Mouse (Mus musculus) limb, embryonic 11.5 days (tissue): ENCODE results near the gene Dnm1. TPM values are rescaled to one million over a fixed set of nuclear protein-coding genes. Genes with fewer than 3 reads are reported as not detected.

Experiments used
- ATAC-seq: fragments of 200-750 bp; cut with Nextera tagmentation; 2 replicates; pipeline ENCODE4 v1.8.0; 2017; ENCODE audit warnings: low read depth; ENCODE audit not compliant: insufficient number of reproducible peaks, low FRiP score, low TSS enrichment
- DNase-seq: peaks from one replicate; pipeline ENCODE4 v3.0.0-alpha.2; 2015; ENCODE audit warnings: low spot score
- H3K27ac ChIP-seq: fragments of 300-500 bp; sonication (generic); replicated peaks from 2 replicates; pipeline ENCODE4 v1.5.1; 2014; ENCODE audit warnings: low read depth, mild to moderate bottlenecking, low read length
- H3K27me3 ChIP-seq: fragments of 300-500 bp; sonication (generic); 2 replicates; pipeline ENCODE4 v1.6.1; 2014; ENCODE audit warnings: mild to moderate bottlenecking, low read length, mixed read lengths; ENCODE audit not compliant: control insufficient read depth, insufficient read depth
- H3K36me3 ChIP-seq: fragments of 300-500 bp; sonication (generic); 2 replicates; pipeline ENCODE4 v1.6.1; 2014; ENCODE audit warnings: mild to moderate bottlenecking, low read length, moderate library complexity, mixed read lengths; ENCODE audit not compliant: control insufficient read depth, insufficient read depth
- H3K4me1 ChIP-seq: fragments of 300-500 bp; sonication (generic); 2 replicates; pipeline ENCODE4 v1.6.1; 2014; ENCODE audit warnings: low read length, mixed read lengths; ENCODE audit not compliant: control insufficient read depth, insufficient read depth
- H3K4me2 ChIP-seq: fragments of 300-500 bp; sonication (generic); 2 replicates; pipeline ENCODE4 v1.6.1; 2014; ENCODE audit warnings: low read depth, mild to moderate bottlenecking, moderate library complexity; ENCODE audit not compliant: severe bottlenecking
- H3K4me3 ChIP-seq: fragments of 300-500 bp; sonication (generic); 2 replicates; pipeline ENCODE4 v1.5.1; 2014; ENCODE audit warnings: low read depth, low read length
- H3K9ac ChIP-seq: fragments of 300-500 bp; sonication (generic); 2 replicates; pipeline ENCODE4 v1.6.1; 2014; ENCODE audit warnings: mild to moderate bottlenecking, low read length
- H3K9me3 ChIP-seq: fragments of 300-500 bp; sonication (generic); 2 replicates; pipeline ENCODE4 v1.6.1; 2016; ENCODE audit warnings: low read length; ENCODE audit not compliant: control insufficient read depth
- WGBS: fragments of 180-500 bp; shearing (Covaris S2); extraction: QIAGEN DNeasy Blood & Tissue Kit; methylation state at CpG from one replicate; pipeline ENCODE4 v1.1.7; 2014; 5-methylcytosine and 5-hydroxymethylcytosine counted together
- polyA plus RNA-seq: library from polyadenylated mRNA; unstranded; fragments of >200 nt; fragmentation: Nextera tagmentation; extraction: Ambion mirVana; gene quantifications from 2 replicates; pipeline ENCODE4 v1.2.1, GENCODE M21; 2014

The Dnm1 gene
- polyA plus RNA-seq, 1 experiment from 2014 or later: 36.1 TPM

- H3K4me2 ChIP-seq: no peak overlapping the region
- DNase-seq (no peak), ATAC-seq (no peak)
- 85% methylated on average over 3 of the region's 3 CpGs for WGBS
- H3K36me3 ChIP-seq: peaks cover 18% of the 10 kb centered on the region
- H3K4me3 ChIP-seq: no peak overlapping the region
- H3K27ac ChIP-seq: no peak overlapping the region
- no peaks in the 10 kb centered on the region for H3K4me1 ChIP-seq
- H3K9me3 ChIP-seq: no peaks in the 10 kb centered on the region
- H3K9ac ChIP-seq: no peak overlapping the region
- H3K27me3 ChIP-seq: no peaks in the 10 kb centered on the region
Measured at GRCm38 (mm10) chr2:32295285-32295684, 57.9 kb downstream of the Dnm1 start.

- 83% methylated on average over 8 of the region's 8 CpGs for WGBS
Measured at GRCm38 (mm10) chr2:32294348-32294747, 58.8 kb downstream of the Dnm1 start.

DNA sequence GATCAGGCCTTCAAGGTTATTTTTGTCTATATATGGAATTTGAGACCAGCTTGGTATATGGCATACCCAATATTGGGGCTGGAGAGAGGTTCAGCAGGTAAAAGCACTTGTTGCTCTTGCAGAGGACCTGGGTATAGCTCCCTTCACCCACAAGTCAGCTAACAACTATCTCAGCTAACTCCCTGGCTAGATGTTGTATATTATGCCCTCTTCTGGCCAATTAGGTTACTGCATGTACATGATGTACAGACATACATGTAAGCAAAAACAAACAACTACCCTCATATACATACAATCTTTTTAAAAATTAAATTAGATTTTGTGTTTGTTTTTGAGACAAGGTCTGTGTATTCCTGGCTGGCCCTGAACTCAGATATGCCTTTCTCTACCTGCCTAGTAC is 63.6 kb downstream of the Dnm1 start:
- DNase-seq (no peak), ATAC-seq (no peak)
- Histone ChIP-seq H3K36me3 (peaks cover 6% of the 10 kb centered on the region), H3K9me3 (no peaks in the 10 kb centered on the region), H3K4me1 (peaks cover 10% of the 10 kb centered on the region), H3K4me3 (peak overlapping the region; percentile 95), H3K27ac (no peak overlapping the region), H3K9ac (no peak overlapping the region), H3K27me3 (no peaks in the 10 kb centered on the region), H3K4me2 (no peak overlapping the region)

More at GRCm38 (mm10) chr2:32294348-32294747, 58.8 kb downstream of the Dnm1 start:
- Histone ChIP-seq H3K9me3 (no peaks in the 10 kb centered on the region), H3K9ac (no peak overlapping the region; the same call in 1 of the 2 replicates), H3K4me1 (no peaks in the 10 kb centered on the region), H3K4me3 (no peak overlapping the region), H3K4me2 (no peak overlapping the region), H3K27ac (no peak overlapping the region), H3K36me3 (peaks cover 17% of the 10 kb centered on the region), H3K27me3 (no peaks in the 10 kb centered on the region)
- ATAC-seq (no peak), DNase-seq (no peak)

DNA sequence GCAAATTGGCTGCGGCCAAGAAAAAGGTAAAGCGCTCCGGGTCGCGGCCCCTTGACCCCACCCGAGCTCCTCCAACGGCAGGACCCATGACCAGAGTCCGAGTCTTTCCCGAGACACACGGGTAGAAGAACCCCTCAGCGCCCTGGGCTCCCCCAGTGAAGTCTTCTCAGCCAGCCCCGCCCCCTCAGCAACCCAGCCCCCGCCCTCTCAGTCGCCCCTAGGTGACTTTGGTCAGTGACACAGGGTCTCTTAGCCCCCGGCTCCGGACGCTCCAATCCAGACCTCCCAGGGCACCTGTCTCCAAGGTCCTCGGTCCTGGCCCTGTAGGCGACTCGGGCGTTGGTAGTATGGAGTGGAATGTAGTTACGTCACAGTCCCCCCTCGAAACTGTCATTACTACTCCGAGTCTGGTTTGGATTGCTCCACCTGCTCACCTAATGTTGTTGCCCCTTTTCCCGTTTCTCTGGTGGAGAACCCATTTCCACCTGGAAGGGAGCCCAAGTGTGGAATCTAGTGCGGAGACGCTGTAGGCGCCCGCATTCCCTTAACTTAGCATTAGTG is 64.7 kb downstream of the Dnm1 start:
- Histone ChIP-seq H3K36me3 (peaks cover 13% of the 10 kb centered on the region), H3K9ac (peak overlapping the region; percentile 63), H3K4me1 (peaks cover 10% of the 10 kb centered on the region), H3K4me2 (peak overlapping the region; percentile 86), H3K4me3 (peak overlapping the region; percentile 95), H3K27me3 (no peaks in the 10 kb centered on the region), H3K9me3 (no peaks in the 10 kb centered on the region), H3K27ac (no peak overlapping the region)
- WGBS: 3% methylated on average over 29 of the region's 29 CpGs
- peak; percentile 48 for DNase-seq
- peak; percentile 79; the same call in 1 of the 2 replicates for ATAC-seq

DNA sequence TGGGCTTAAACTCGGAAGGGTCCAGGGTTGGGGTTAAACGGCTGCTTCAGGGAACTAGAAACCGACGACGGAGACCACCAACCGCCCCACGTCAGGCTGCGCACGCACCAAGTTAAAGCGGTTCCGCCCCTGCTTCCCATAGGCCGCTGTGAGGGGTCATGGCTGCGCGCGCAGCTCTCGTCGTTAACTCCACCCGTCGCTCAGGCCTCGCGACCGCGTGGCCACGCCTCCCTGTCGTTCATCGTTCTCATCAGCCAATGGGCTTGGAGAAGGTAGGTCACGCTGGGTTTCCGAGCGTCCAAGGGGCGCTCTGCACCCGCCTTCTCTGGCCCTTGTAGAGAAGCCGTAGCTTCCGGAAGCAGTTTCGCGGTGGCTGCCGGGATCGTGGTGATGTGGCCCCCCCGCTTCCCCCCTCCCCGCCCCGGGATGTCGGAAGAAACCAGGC is 65.2 kb downstream of the Dnm1 start, which contains the start of gene Swi5:
Swi5 (minus strand) TSS at position 153 of the 445 bp plus-strand sequence.
- WGBS: 0% methylated on average over 40 of the region's 41 CpGs
- peaks cover 10% of the 10 kb centered on the region for H3K4me1 ChIP-seq
- H3K4me2 ChIP-seq: peak within 1 kb of the TSS; percentile 86
- ATAC-seq (peak; percentile 99), DNase-seq (peak; percentile 99)
- no peaks in the 10 kb centered on the region for H3K27me3 ChIP-seq
- no peak within 1 kb of the TSS; the same call in 1 of the 2 replicates for H3K27ac ChIP-seq
- peak within 1 kb of the TSS; percentile 95 for H3K4me3 ChIP-seq
- no peaks in the 10 kb centered on the region for H3K9me3 ChIP-seq
- H3K36me3 ChIP-seq: peaks cover 14% of the 10 kb centered on the region
- peak within 1 kb of the TSS; percentile 86 for H3K9ac ChIP-seq

DNA sequence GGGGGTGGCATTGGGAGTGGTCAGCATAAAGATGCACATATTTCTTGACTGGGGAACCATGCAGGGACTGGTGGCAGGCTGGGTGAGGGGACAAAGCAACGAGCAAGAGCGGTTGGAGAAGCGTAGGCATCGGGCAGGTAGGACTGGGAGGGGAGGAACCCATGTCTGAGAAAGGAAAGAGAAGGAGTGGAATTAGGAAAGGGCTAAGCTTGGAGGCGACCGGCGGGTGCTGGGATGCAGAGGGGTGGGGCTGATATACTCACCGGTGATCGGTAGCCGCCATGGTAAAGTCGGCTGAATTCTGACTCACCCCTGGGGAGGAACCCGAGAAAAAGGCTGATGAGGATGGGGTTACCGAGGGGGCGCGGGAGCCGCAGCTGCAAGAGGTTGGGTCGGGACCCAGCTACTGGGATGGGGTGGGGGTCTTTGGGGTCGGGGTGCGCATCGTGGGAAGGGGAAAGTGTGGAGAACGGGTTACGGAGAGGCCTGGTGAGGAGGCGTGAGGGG is 65.8 kb downstream of the Dnm1 start, which contains the start of gene Golga2:
Golga2 (plus strand) TSS at position 51 of the 507 bp plus-strand sequence.
- no peak within 1 kb of the TSS; the same call in 1 of the 2 replicates for H3K27ac ChIP-seq
- peaks cover 10% of the 10 kb centered on the region for H3K4me1 ChIP-seq
- peak within 1 kb of the TSS; percentile 95 for H3K4me3 ChIP-seq
- H3K9ac ChIP-seq: peak within 1 kb of the TSS; percentile 86
- H3K36me3 ChIP-seq: peaks cover 16% of the 10 kb centered on the region
- H3K9me3 ChIP-seq: no peaks in the 10 kb centered on the region
- under 1% methylated on average over 23 of the region's 23 CpGs for WGBS
- ATAC-seq (no peak), DNase-seq (no peak)
- no peaks in the 10 kb centered on the region for H3K27me3 ChIP-seq
- peak within 1 kb of the TSS; percentile 86 for H3K4me2 ChIP-seq

GRCm38 (mm10) chr2:32283986-32284385 is 69.2 kb downstream of the Dnm1 start:
- Histone ChIP-seq H3K4me1 (peaks cover 7% of the 10 kb centered on the region), H3K4me2 (no peak overlapping the region), H3K4me3 (no peak overlapping the region), H3K27me3 (no peaks in the 10 kb centered on the region), H3K27ac (no peak overlapping the region), H3K36me3 (peaks cover 21% of the 10 kb centered on the region), H3K9ac (no peak overlapping the region), H3K9me3 (no peaks in the 10 kb centered on the region)
- no peak for ATAC-seq
- 92% methylated on average over 3 of the region's 3 CpGs for WGBS
- no peak for DNase-seq

DNA sequence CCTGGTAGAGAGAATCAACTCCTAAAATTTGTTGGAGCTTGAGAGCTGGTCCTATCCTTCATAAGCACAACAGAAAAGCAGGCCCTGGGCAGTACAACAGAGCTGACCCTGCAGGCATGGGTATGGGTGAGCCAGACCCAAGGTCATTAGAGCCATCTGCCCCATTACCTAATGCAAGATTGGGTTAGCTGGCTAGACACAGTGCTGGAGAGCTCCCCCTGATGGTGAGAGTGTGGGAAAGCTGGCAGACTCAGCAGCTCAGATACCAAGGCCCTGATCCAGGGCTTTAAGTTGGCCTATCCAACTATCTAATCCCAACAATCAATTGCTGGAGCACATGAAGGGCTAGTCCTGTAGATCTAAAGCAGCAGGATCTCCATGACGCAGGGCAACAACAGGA is 70.4 kb downstream of the Dnm1 start:
- no peak overlapping the region for H3K4me2 ChIP-seq
- H3K27ac ChIP-seq: no peak overlapping the region
- 87% methylated on average over 1 of the region's 1 CpGs for WGBS
- H3K4me1 ChIP-seq: peaks cover 3% of the 10 kb centered on the region; the same call in 1 of the 2 replicates
- no peak overlapping the region for H3K9ac ChIP-seq
- no peaks in the 10 kb centered on the region for H3K9me3 ChIP-seq
- ATAC-seq: no peak
- H3K27me3 ChIP-seq: no peaks in the 10 kb centered on the region
- peaks cover 25% of the 10 kb centered on the region for H3K36me3 ChIP-seq
- H3K4me3 ChIP-seq: no peak overlapping the region
- DNase-seq: peak; percentile 40
